ENCODE assay signal across 22 mouse cellular contexts in the genomic region with DNA sequence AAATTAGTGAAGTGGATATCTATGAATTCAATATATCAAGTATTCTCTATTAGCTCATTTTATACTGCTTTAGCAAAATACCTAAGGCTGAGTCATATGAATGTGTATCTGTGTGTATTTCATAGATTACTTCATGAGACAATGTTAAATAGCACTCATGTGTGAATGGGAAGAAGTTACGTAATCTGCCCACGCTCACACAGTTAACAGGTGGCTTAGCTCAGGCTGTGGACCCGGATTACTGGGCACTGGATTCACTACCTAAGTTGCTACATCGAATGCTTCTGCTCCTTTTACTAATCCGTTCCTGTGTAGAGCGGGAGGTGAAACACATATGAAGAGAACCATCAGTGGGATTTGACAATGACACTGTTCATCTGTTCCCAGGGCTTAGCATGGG.
"Had no signal": no experiment of that assay in that cellular context is flagged by ENCODE, and none has a peak within 500 bp of the region (broad histone marks: within the 10 kb centered on the region; RNA-seq: fewer than 3 reads in every experiment).

No protein-coding gene starts in this region.

- H3K9ac ChIP-seq: limb, embryonic 13.5 days; liver, embryonic 15.5 days; midbrain, embryonic 12.5 days; midbrain, embryonic 15.5 days; neural tube, embryonic 12.5 days; neural tube, embryonic 15.5 days had no signal

- H3K4me3 ChIP-seq: limb, embryonic 10.5 days; limb, embryonic 13.5 days; liver, embryonic 15.5 days; midbrain, embryonic 12.5 days; midbrain, embryonic 15.5 days; neural tube, embryonic 12.5 days; neural tube, embryonic 15.5 days had no signal

- H3K4me2 ChIP-seq: limb, embryonic 13.5 days; liver, embryonic 11.5 days; liver, embryonic 15.5 days; midbrain, embryonic 12.5 days; midbrain, embryonic 15.5 days; neural tube, embryonic 12.5 days; neural tube, embryonic 15.5 days had no signal

- ATAC-seq: midbrain, embryonic 15.5 days had no signal

- H3K27ac ChIP-seq: limb, embryonic 10.5 days; limb, embryonic 13.5 days; liver, embryonic 15.5 days; macrophage; midbrain, embryonic 12.5 days; midbrain, embryonic 15.5 days; neural tube, embryonic 12.5 days; neural tube, embryonic 15.5 days; stomach, postnatal 0 days had no signal

- H3K4me1 ChIP-seq: limb, embryonic 10.5 days; limb, embryonic 13.5 days; liver, embryonic 15.5 days; midbrain, embryonic 12.5 days; midbrain, embryonic 15.5 days; neural tube, embryonic 12.5 days; neural tube, embryonic 15.5 days had no signal

- H3K36me3 ChIP-seq: limb, embryonic 10.5 days; limb, embryonic 13.5 days; liver, embryonic 15.5 days; midbrain, embryonic 12.5 days; midbrain, embryonic 15.5 days; neural tube, embryonic 12.5 days; neural tube, embryonic 15.5 days had no signal

- H3K9me3 ChIP-seq: limb, embryonic 10.5 days; limb, embryonic 13.5 days; liver, embryonic 15.5 days; midbrain, embryonic 12.5 days; midbrain, embryonic 15.5 days; neural tube, embryonic 12.5 days; neural tube, embryonic 15.5 days had no signal

- DNase-seq: kidney, adult 11 months; kidney, adult 9 months; kidney, postnatal 14 days; kidney, postnatal 4 days; layer of hippocampus, adult 9-11 months; lung, adult 2 months; right cerebral cortex, adult 18-20 months; right cerebral cortex, postnatal 14 days; right cerebral cortex, postnatal 4 days; thymus, adult 2 months; thymus, postnatal 14 days; thymus, postnatal 4 days had no signal

- H3K27me3 ChIP-seq: limb, embryonic 13.5 days; liver, embryonic 15.5 days; midbrain, embryonic 12.5 days; midbrain, embryonic 15.5 days; neural tube, embryonic 12.5 days; neural tube, embryonic 15.5 days had no signal
